Mouse (Mus musculus): ENCODE measurements around the gene Chst15. TPM values are rescaled to one million over a fixed set of nuclear protein-coding genes. Genes with fewer than 3 reads are reported as not detected.

Chst15 gene
- polyA plus RNA-seq (2012; rRNA removed), result 3.3 and 4.0 TPM in 2 replicates

GRCm38 (mm10) chr7:132317036-132317541 is at the start of gene Chst15:
Gene Chst15 (minus strand): TSS chr7:132317228.

Other genes starting within 250 kb of the Chst15 start
- gene Cpxm2, start 162.5 kb downstream of the Chst15 start, polyA plus RNA-seq (2012; rRNA removed), result 0.27 and 0.29 TPM in 2 replicates

Data from liver, embryonic 18 days (tissue).